Mouse (Mus musculus) CH12.LX (cell line): ENCODE data around the gene Lgr4.

Experiments
- BHLHE40 ChIP-seq: IDR thresholded peaks from 2 replicates; pipeline ENCODE4 v1.6.1; 2011; ENCODE audit warnings: mild to moderate bottlenecking, low read depth, low read length, improper control_type of control experiment
- MAFK ChIP-seq: IDR thresholded peaks from 2 replicates; pipeline ENCODE4 v1.6.1; 2011; ENCODE audit warnings: low read length, improper control_type of control experiment; ENCODE audit not compliant: insufficient replicate concordance
- MYC ChIP-seq: IDR thresholded peaks from 2 replicates; pipeline ENCODE4 v1.6.1; 2011; ENCODE audit warnings: low read depth, mild to moderate bottlenecking, improper control_type of control experiment, low read length
- POLR2A ChIP-seq: IDR thresholded peaks from 2 replicates; pipeline ENCODE4 v1.6.1; 2011; ENCODE audit warnings: low read depth, mild to moderate bottlenecking, improper control_type of control experiment, low read length
- POLR2AphosphoS2 ChIP-seq: IDR thresholded peaks from 2 replicates; pipeline ENCODE4 v1.6.1; 2011; ENCODE audit warnings: low read depth, low read length, improper control_type of control experiment
- ZKSCAN1 ChIP-seq: IDR thresholded peaks from 2 replicates; pipeline ENCODE4 v1.6.1; 2012; ENCODE audit warnings: low read depth, inconsistent platforms, low read length, improper control_type of control experiment, borderline replicate concordance

DNA sequence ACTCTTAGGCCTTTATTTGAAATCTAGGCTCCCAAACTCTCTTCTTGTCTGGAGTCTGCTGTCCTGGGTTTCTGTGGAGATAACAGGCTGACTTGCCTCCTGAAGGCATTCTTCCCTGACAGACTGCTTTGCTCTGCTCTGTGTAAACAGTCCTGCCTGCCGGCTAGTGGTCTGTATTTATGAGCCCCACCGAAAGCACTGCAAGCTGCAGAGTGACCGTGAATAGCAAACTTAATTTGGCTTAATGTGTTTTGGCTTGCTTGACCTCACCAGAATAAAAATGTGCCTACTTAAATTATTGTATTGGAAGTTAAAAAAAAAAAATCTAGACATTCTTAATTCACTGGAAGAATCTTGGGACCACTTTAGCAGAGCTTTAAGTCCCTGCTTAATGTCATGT, 71.7 kb downstream of the Lgr4 start:
- TF ChIP-seq POLR2AphosphoS2 (no peak), MAFK (no peak), BHLHE40 (no peak), POLR2A (no peak), ZKSCAN1 (no peak), MYC (no peak)
